Mouse (Mus musculus): ENCODE measurements around the gene Ilk.
A peak's percentile ranks its signal among the peaks of the same experiment; 100 is the strongest.
"Not testable (repeated sequence)": the region's sequence is repeated elsewhere in the genome, so short reads cannot be mapped to it uniquely, and the experiment has no call there.

Gene Ilk

DNA sequence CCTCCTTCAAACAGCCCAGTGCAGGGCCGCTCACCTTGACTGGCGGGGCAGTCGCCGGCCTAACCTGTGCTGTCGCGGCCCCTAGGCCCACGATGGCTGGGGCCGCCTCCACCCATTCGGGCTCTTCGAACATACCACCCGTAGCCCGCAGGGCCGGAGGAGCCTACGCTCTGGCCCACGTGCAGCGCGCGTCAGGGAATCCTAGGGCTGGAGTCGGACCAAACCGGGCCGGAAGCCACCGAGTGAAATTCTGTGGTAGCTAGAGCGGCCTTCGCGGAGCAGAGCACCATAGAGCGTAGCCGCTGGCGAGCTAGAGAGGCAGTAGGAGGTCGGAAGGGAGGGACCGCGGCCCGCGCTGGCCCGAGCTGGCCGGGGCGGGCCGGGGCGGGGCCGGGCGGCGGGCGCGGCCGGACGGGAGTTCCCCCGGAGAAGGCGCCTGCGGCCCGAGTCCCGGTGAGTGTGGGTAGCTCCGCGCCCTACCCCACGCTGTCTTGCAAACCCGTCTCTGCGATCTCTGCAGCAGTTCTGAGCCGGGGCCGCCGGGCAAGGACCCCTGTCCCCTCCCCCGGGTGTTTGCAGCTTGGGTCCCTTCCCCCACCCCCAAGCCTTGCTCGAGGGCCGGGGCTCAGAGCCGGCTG is at the start of gene Ilk:
Gene Ilk (plus strand): TSS at position 329 of the 638 bp plus-strand sequence.
- peak; percentile 94 for DNase-seq

- no peak for DNase-seq
Measured at GRCm38 (mm10) chr7:105690875-105691274, 45.5 kb upstream of the Ilk start.

DNA sequence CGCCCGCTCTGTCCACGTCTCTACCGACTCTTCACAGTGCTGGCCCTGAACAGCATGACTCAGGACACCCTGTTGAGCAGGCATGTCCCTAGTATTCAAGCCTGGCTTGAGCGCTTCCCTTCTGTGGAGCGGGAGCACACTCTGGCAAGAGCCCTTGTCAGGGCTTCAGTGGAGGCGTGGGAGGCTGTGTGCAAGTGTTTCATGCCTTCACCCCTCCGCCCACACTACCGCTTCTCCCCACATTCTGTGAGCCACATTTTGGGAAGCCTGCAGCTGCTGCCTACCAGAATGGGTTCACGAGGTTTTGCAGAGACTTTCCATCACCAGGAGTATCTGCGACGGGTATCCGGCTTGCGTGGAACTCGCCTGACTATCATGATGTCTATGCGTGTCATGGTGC is 33.2 kb upstream of the Ilk start:
- DNase-seq = no peak

DNA sequence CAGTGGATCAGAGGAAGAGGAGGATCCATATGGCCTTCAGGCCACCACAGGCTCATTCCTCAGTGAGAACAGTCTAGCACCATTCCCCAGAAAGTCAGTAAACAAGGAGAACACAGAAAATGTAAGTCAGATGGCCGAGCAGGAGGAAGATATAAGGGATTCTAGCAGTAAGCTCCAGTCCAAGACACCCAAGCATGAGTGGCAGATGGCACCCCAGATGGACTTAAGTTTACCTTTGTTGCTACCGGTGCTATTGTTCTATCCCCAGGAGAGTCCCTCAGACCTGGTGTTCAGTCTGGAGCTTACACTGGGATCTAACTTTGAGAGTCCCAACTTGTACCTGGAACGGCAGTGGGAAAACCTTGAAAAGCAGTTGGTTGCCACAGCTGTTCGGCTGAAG is 32.6 kb upstream of the Ilk start:
- DNase-seq = no peak

DNA sequence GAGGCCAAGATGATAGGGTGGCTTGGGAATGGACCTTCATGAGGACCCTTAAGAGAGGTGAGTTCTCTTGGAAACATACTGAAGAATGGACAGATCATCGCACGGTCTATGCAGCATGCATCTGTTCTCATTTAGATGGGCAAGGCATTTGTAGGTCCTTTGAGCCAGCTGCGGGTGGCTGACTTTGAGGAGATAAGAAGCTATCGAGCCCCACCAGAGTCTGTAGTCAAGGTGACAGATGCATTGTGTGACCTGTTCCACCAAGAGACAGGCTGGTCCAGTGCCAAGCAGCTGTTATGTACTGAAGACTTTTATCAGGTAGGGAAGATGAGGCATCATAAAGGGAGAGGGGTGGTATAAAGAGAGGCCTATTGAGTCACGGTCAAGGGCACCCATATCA is 27.7 kb upstream of the Ilk start:
- no peak for DNase-seq

- DNase-seq = no peak
Measured at GRCm38 (mm10) chr7:105715366-105715765, 21.0 kb upstream of the Ilk start.

DNA sequence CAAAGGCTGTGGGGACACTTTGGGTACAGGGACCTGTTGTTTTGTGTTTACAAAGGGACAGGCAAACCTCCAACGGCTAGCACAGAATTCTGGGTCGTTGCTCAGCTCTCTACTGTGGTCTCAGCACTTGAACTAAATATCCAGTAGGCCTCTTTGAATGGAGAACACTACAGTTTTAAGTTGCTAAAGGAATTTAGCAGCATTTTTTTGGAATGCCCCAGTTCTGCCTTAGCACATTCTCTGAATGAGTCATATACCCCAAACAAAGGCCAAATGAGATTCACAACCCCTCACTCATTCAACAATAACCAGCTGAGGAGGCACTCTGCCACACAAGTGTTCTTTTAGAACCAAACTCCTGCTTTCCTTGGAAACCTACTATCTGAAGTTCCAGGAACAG is 14.5 kb upstream of the Ilk start:
- DNase-seq = no peak

- peak; percentile 81 for DNase-seq
Measured at GRCm38 (mm10) chr7:105726144-105726979, 10.0 kb upstream of the Ilk start.

DNA sequence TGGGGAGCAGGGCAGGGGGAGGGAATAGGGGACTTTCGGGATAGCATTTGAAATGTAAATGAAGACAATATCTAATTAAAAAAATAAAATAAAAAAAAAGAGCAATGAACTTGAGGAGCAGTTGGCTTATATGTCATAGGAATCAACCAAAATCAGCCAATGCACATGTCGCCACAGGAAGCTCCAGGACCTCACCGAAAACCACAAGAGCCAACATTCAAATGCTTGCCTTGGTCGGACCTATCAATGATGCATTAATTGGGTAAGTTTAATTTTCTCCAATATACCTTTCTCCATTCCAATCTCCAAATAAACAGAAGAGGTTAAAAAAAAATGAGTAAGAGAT is 9.4 kb upstream of the Ilk start:
- DNase-seq = no peak

DNA sequence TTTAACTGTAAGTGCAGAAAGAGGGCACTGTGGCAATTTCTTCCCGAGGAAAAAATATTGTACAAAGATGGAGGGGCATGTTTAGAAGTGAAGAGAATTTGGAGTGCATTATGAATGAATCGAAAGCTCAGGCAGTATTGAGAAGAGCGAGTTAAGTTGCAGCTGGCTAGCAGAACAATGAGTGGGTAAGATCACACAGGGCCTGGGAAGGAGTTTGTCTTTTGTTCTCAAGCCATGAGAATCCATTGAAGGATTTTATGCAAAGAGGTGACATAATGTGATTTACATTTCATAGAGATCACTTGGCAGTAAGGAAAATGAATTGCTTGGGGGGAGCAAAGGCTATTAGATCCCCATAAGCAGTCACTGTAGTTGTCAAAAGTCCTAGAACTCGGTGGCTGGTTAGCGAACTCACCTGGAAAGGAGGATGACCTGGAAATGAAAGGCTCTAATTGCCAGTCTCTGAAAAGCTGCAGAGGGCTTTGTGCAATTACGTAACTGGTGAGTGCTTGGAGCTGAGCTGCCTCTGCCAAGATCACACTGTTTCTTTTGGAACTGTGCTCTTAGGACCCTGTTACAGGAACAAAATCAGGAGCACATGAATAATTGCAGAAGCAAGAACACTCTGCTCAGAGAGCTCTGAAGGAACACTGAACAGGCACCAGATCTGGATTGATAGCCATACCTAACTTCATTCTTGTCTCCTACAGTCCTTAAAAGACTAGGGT is 7.5 kb upstream of the Ilk start:
- DNase-seq = no peak

GRCm38 (mm10) chr7:105733836-105734235 is 2.6 kb upstream of the Ilk start:
- DNase-seq = no peak

DNA sequence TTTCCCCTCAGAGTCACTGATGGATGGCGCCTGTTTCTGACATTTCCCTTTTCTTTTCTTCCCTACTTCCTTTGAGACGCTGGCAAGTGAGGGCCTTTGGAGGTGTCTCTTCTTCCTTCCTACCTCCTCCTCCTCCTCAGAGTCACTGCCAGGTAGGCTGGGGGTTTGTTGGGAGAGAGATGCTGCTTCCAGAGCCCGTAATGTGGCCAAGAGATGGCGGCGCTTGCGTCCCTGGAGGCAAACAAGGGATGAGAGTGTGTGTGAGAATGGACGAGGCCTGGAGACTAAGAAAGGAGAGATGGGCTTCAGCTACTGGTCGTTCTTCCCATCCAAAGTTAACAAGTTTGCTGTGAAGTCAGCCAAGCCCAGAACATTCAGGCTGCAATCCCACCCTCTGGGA is 1.6 kb upstream of the Ilk start:
- no peak for DNase-seq

DNA sequence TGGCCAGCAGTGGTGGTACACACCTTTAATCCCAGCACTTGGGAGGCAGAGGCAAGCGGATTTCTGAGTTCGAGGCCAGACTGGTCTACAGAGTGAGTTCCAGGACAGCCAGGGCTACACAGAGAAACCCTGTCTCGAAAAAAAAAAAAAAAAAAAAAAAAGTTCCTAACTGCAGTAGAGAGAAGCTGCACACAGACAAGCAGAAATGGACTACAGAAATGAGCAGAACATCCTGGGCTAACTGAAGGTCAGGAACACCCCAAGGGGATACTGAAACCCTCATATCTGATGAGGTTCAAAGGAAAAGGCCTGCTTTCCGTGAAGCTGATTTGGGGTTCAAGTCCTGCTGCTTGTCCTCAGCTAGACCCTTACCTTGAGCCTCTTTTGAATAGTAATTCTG is 928 bp upstream of the Ilk start:
- DNase-seq = not testable (repeated sequence)

DNA sequence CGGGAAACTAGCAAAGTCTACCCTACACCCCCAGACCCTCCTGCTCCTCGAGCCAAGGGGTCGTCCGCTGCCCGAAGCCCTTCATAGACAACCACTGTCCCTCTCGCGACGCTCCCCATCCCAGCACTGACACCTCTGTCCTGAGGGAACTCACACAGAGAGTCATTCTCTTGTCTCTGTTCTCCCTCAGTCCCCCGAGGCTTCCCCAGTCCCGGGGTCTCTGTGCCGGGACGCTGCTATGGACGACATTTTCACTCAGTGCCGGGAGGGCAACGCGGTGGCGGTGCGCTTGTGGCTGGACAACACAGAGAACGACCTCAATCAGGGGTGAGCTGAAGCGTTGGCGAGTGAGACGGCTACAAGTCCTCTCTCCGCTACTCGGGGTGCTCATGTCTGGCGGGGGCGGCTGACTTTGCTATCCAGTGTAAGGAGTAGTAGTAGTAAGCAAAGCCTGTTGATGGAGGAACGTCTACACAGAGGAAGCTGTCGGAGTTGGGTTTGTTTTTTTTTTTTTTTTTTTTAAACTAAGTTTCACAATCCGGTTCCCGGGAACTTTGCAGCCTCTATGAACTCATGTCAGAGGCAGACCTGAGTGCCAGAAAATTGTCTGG is 624 bp downstream of the Ilk start, which contains the start of gene Rrp8:
Gene Rrp8 (minus strand): TSS at position 475 of the 611 bp plus-strand sequence.
- DNase-seq = no peak

DNA sequence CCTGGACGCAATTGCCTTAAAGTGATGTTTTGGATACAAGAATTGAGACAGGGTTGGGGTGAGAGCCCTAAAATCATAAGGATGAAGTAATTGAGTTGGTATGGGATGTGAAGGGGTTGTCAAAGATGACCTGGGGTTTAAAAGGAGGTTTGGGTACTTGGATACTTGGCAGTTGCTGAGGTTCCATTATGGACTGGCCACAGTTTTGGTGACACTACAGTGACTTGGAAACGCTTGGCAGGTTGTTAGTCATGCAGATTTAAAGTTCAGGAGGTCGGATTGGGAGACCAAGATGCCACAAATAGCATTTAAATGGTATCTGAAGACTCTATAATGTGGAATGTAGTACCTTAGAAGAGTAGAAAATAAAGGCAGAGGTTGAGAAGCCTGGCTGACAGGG is 1.3 kb downstream of the Ilk start:
- DNase-seq = no peak

DNA sequence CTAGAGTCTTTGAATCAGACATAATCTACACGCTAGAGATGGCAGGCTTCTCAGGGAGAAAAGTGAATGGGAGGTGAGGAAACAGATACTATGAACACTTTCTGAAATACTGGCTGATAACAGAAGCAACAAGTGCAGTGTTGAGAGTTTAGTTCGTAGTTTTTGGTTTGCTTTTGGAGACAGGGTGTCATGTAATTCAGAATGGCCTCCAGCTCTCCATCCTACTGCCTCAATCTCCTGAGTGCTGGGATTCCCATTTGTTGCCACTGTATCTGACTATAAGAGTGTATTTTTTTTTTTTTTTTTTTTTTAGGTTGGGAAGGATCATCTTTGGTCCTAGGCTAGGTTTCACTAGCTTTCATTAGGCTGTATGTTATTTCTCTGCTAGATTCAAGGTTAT is 1.9 kb downstream of the Ilk start:
- DNase-seq = no peak

DNA sequence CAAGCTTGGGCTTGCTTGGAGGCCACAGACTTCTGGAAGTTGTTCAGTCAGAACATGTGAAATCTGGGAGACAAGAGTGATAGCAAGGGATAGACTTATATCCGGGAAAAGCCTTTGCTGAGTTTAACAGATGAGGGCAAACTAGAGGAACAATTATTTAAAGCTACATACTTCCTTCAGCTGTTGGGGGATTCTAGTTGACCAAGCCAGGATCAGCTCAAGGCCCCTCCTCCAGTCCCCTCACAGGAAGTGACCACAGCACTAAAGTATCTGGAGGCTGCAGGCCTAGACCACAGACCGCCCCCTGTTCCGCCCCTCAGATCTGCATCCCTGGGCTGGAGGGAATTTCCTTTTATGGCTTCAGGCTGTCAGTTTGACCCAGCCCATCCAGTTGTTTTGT is 2.6 kb downstream of the Ilk start:
- peak; percentile 59 for DNase-seq

GRCm38 (mm10) chr7:105740089-105740795 is 3.9 kb downstream of the Ilk start:
- DNase-seq = no peak

GRCm38 (mm10) chr7:105740851-105741250 is 4.5 kb downstream of the Ilk start:
- DNase-seq = no peak

DNA sequence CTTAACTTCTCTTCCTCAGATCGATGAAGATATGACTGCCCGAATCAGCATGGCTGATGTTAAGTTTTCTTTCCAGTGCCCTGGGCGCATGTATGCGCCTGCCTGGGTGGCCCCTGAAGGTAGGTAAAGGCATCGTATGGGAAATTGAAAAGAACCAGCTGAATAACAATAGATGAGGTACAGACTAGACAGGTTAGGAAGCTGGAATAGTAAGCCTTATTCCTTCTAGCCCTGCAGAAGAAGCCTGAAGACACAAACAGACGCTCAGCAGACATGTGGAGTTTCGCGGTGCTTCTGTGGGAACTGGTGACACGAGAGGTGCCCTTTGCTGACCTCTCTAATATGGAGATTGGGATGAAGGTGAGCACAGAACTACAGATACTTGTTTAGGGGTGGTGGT is 5.6 kb downstream of the Ilk start:
- no peak for DNase-seq

- DNase-seq = not testable (repeated sequence)
Measured at GRCm38 (mm10) chr7:105742539-105743215, 6.3 kb downstream of the Ilk start.

DNA sequence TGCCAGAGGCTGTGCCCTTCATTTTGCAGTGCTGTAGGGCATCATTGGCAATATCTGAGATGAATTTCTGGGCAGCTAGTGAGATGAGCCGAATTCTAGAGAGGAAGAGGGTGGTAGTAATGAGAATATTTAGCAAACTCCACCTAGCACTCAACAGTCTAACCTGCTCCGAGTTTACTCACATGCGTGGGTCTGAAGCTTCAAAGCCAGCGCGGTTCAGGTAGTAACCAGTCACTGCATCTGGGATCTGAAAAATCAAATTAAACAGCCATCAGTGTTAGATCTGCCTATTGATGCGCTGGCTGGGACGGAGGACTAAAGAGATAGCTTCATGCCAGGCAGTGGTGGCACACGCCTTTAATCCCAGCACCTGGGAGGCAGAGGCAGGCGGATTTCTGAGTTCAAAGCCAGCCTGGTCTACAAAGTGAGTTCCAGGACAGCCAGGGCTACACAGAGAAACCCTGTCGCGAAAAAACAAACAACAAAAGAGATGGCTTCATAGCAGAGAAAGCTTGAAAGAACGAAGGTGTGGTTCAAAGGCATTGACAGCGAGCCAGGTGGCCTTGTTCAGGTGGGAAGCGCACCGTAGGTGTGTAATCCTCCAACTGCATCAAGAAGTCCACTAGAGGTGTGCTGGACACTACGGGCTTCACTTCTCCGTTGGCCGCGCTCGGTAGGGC is 7.0 kb downstream of the Ilk start:
- not testable (repeated sequence) for DNase-seq

All from retina, postnatal 1 day (tissue).